Mouse (Mus musculus) gastrocnemius, postnatal 25 days (tissue): Measurements from ENCODE around the gene Alg3. TPM values are rescaled to one million over a fixed set of nuclear protein-coding genes. Genes with fewer than 3 reads are reported as not detected.

Source experiments
- DNase-seq: peaks from one replicate; pipeline ENCODE4 v3.0.0; 2022
- microRNA-seq, 2 experiments: library from miRNA; unstranded; fragments of <30 nt; microRNA quantifications; one replicate each; pipeline ENCODE4 v1.2.0; 2021; ENCODE audit warnings: borderline replicate concordance in 2 of 2
- total RNA-seq, 2 experiments: library from RNA; stranded (reverse); gene quantifications; 1 replicate in 1 of 2; 2 replicates in 1 of 2; pipeline ENCODE4 v1.2.3; 2021

Alg3 gene
- total RNA-seq, 2 experiments from 2014 or later: 10.9 to 16.8 TPM

GRCm38 (mm10) chr16:20610501-20611356, 806 bp downstream of the Alg3 start:
- peak; percentile 64 for DNase-seq

- DNase-seq: no peak
Observed at GRCm38 (mm10) chr16:20604705-20605104, 6.8 kb downstream of the Alg3 start.

- DNase-seq: no peak
Observed at GRCm38 (mm10) chr16:20600511-20600910, 11.0 kb downstream of the Alg3 start.

- no peak for DNase-seq
Observed at GRCm38 (mm10) chr16:20596687-20597441, 14.7 kb downstream of the Alg3 start.

- DNase-seq: no peak
Observed at GRCm38 (mm10) chr16:20595737-20596136, 15.8 kb downstream of the Alg3 start.

- no peak for DNase-seq
Observed at GRCm38 (mm10) chr16:20595060-20595673, 16.4 kb downstream of the Alg3 start.

- no peak for DNase-seq
Observed at GRCm38 (mm10) chr16:20591076-20591705, 20.3 kb downstream of the Alg3 start.

GRCm38 (mm10) chr16:20590680-20591038, 20.9 kb downstream of the Alg3 start:
- DNase-seq: no peak

- DNase-seq: no peak
Observed at GRCm38 (mm10) chr16:20589939-20590679, 21.4 kb downstream of the Alg3 start.

GRCm38 (mm10) chr16:20589366-20589938, 22.1 kb downstream of the Alg3 start, which contains the start of gene Vwa5b2:
Gene Vwa5b2, plus strand, starts transcription at chr16:20589471.
- DNase-seq: no peak

GRCm38 (mm10) chr16:20565075-20565474, 46.5 kb downstream of the Alg3 start:
- DNase-seq: no peak

GRCm38 (mm10) chr16:20557381-20557780, 54.2 kb downstream of the Alg3 start:
- no peak for DNase-seq

Small RNAs within 50 kb of the gene (microRNA-seq; reads per million reads assigned to microRNA genes)
- 0 to 1.5 reads per million in 2 experiments for gene Mir1224

Other genes with a start within 250 kb of the Alg3 start
- gene Abcc5, start 185.3 kb downstream of the Alg3 start, total RNA-seq: 10 to 100 TPM; 51.1 to 53.5 TPM
- gene Eif2b5, start 112.9 kb downstream of the Alg3 start, total RNA-seq: 10 to 100 TPM; 50.0 to 50.1 TPM
- gene Dvl3, start 94.8 kb downstream of the Alg3 start, total RNA-seq: 10 to 100 TPM; 26.4 to 29.1 TPM
- 100 to 1,000 TPM; 137 to 146 TPM for gene Ap2m1, start 76.3 kb downstream of the Alg3 start, total RNA-seq
- 10 to 100 TPM; 58.0 to 61.4 TPM for gene Abcf3, start 63.2 kb downstream of the Alg3 start, total RNA-seq
- gene Vwa5b2, start 22.3 kb downstream of the Alg3 start, total RNA-seq: not detected
- 1 to 10 TPM; 5.1 to 5.7 TPM for gene Eef1akmt4, start 142 bp downstream of the Alg3 start, total RNA-seq
- gene Gm49333, start 125 bp downstream of the Alg3 start, total RNA-seq: not detected
- 1 to 10 TPM; 1.2 to 1.6 TPM for gene Camk2n2, start 9.6 kb upstream of the Alg3 start, total RNA-seq
- gene Ece2, start 18.1 kb upstream of the Alg3 start, total RNA-seq: under 1 TPM; 0.13 to 0.32 TPM
- 100 to 1,000 TPM; 177 to 187 TPM for gene Psmd2, start 39.9 kb upstream of the Alg3 start, total RNA-seq
- gene Eif4g1, start 56.6 kb upstream of the Alg3 start, total RNA-seq: 100 to 1,000 TPM; 356 to 390 TPM
- gene Fam131a, start 81.5 kb upstream of the Alg3 start, total RNA-seq: 10 to 100 TPM; 31.5 to 57.0 TPM
- 1 to 10 TPM; 8.2 to 8.3 TPM for gene Polr2h, start 105.9 kb upstream of the Alg3 start, total RNA-seq
- 1 to 10 TPM; 2.0 to 3.2 TPM for gene Clcn2, start 106.0 kb upstream of the Alg3 start, total RNA-seq
- gene Chrd, start 121.4 kb upstream of the Alg3 start, total RNA-seq: 1 to 10 TPM; 3.2 to 3.6 TPM
- gene Thpo, start 122.8 kb upstream of the Alg3 start, total RNA-seq: 1 to 10 TPM; 2.1 to 3.0 TPM